In genomic region chr10:119168791-119169190, GRCm38 (mm10) we compare ENCODE assay signal across 8 mouse cellular contexts.
DNase-seq lines count a peak whose midpoint lies in the region; ATAC-seq lines count a peak whose summit lies in the region.

No protein-coding gene starts in this region.

- ATAC-seq in hindbrain, embryonic 13.5 days (ENCODE audit: low FRiP score): no peak
- 0 out of 2 replicates have a peak, but pooled peaks have one; percentile 44 for ATAC-seq in stomach, embryonic 16.5 days (ENCODE audit: insufficient read depth, low FRiP score)

- no peak overlapping the region for H3K4me3 ChIP-seq in hindbrain, embryonic 10.5 days
- no peak overlapping the region for H3K4me3 ChIP-seq in hindbrain, embryonic 13.5 days
- H3K4me3 ChIP-seq in stomach, embryonic 16.5 days (replicated peaks; ENCODE audit: low read length): no peak overlapping the region

- WGBS in hindbrain, embryonic 10.5 days: 35% methylated on average over 14 of the region's 14 CpGs
- WGBS in hindbrain, embryonic 13.5 days: 35% methylated on average over 14 of the region's 14 CpGs
- WGBS in stomach, embryonic 16.5 days: 35% methylated on average over 14 of the region's 14 CpGs

- H3K36me3 ChIP-seq in hindbrain, embryonic 10.5 days: no peaks in the 10 kb centered on the region
- H3K36me3 ChIP-seq in hindbrain, embryonic 13.5 days: no peaks in the 10 kb centered on the region
- no peaks in the 10 kb centered on the region for H3K36me3 ChIP-seq in stomach, embryonic 16.5 days (ENCODE audit: control insufficient read depth, insufficient read depth, low read length)

- H3K27me3 ChIP-seq in hindbrain, embryonic 10.5 days (ENCODE audit: insufficient read depth, poor library complexity, severe bottlenecking): no peaks in the 10 kb centered on the region
- no peaks in the 10 kb centered on the region for H3K27me3 ChIP-seq in hindbrain, embryonic 13.5 days
- H3K27me3 ChIP-seq in stomach, embryonic 16.5 days (ENCODE audit: control insufficient read depth, insufficient read depth, low read length): no peaks in the 10 kb centered on the region

- DNase-seq in hindbrain, embryonic 10.5 days (ENCODE audit: low spot score): peak; percentile 18
- peak; percentile 35 for DNase-seq in 416B (ENCODE audit: low read depth)
- peak; percentile 54 for DNase-seq in ZHBTc4 (ENCODE audit: low read depth, low spot score)
- peak; percentile 12 for DNase-seq in layer of hippocampus, adult 9-10 months (ENCODE audit: low spot score)
- DNase-seq in spleen, postnatal 14 days (ENCODE audit: low spot score in 2 of 2): no peak
- DNase-seq in cerebellum, adult 11 months: no peak

- H3K9me3 ChIP-seq in hindbrain, embryonic 10.5 days: no peaks in the 10 kb centered on the region
- H3K9me3 ChIP-seq in hindbrain, embryonic 13.5 days: no peaks in the 10 kb centered on the region
- H3K9me3 ChIP-seq in stomach, embryonic 16.5 days (replicated peaks; ENCODE audit: control insufficient read depth, low read length): no peaks in the 10 kb centered on the region

- H3K4me2 ChIP-seq in hindbrain, embryonic 13.5 days: no peak overlapping the region
- no peak overlapping the region for H3K4me2 ChIP-seq in stomach, embryonic 16.5 days (ENCODE audit: low read depth, low read length)

- H3K9ac ChIP-seq in hindbrain, embryonic 13.5 days: no peak overlapping the region
- no peak overlapping the region for H3K9ac ChIP-seq in stomach, embryonic 16.5 days (ENCODE audit: low read length)

- no peak overlapping the region for H3K27ac ChIP-seq in hindbrain, embryonic 10.5 days
- no peak overlapping the region for H3K27ac ChIP-seq in hindbrain, embryonic 13.5 days
- no peak overlapping the region for H3K27ac ChIP-seq in stomach, embryonic 16.5 days (ENCODE audit: low read length)

- H3K4me1 ChIP-seq in hindbrain, embryonic 10.5 days (replicated peaks): 0 out of 2 replicates have a peak, but pooled peaks cover 7% of the 10 kb centered on the region
- H3K4me1 ChIP-seq in hindbrain, embryonic 13.5 days (replicated peaks): no peaks in the 10 kb centered on the region
- H3K4me1 ChIP-seq in stomach, embryonic 16.5 days (ENCODE audit: control insufficient read depth, insufficient read depth, low read length): 0 out of 2 replicates have a peak, but pooled peaks cover 2% of the 10 kb centered on the region

Comparison
In these comparisons a context has a peak if more than half of its experiments do, and no peak if none do; other contexts are left out.
1. DNase-seq: peak in hindbrain, embryonic 10.5 days (single experiment), 416B (single experiment), ZHBTc4 (single experiment) and layer of hippocampus, adult 9-10 months (single experiment); none in spleen, postnatal 14 days (0 of 2) and cerebellum, adult 11 months (single experiment).